Mouse (Mus musculus) MEL (cell line): ENCODE measurements around the gene Sec1. TPM values are rescaled to one million over a fixed set of nuclear protein-coding genes. Genes with fewer than 3 reads are reported as not detected.
A peak's percentile ranks its signal among the peaks of the same experiment; 100 is the strongest.

Source experiments
- DNase-seq: peaks from one replicate; pipeline ENCODE4 v3.0.0; 2011; ENCODE audit warnings: low read depth, low spot score
- H3K27ac ChIP-seq: 2 replicates; pipeline ENCODE4 v1.5.1; 2012; ENCODE audit warnings: low read depth, mild to moderate bottlenecking, control low read depth, low read length, moderate library complexity; ENCODE audit not compliant: control insufficient read depth
- H3K27me3 ChIP-seq, 2 experiments: fragments of 150-350 bp in 1 of 2; sonication (generic) in 1 of 2; 2 replicates each; pipeline ENCODE4 v1.6.1; 2012; ENCODE audit warnings: low read length in 2 of 2, mild to moderate bottlenecking in 2 of 2, improper control_type of control experiment in 1 of 2, moderate library complexity in 1 of 2; ENCODE audit not compliant: insufficient read depth in 2 of 2, control insufficient read depth in 1 of 2
- H3K36me3 ChIP-seq, 2 experiments: 2 replicates each; pipeline ENCODE4 v1.6.1; 2012 to 2014; ENCODE audit warnings: low read length in 2 of 2, improper control_type of control experiment in 1 of 2, inconsistent platforms in 1 of 2, mild to moderate bottlenecking in 1 of 2; ENCODE audit not compliant: insufficient read depth in 2 of 2, control insufficient read depth in 1 of 2
- H3K4me1 ChIP-seq, 2 experiments: fragments of 150-350 bp in 1 of 2; sonication (generic) in 1 of 2; 2 replicates each; pipeline ENCODE4 v1.6.1; 2012; ENCODE audit warnings: low read length in 2 of 2, improper control_type of control experiment in 1 of 2, mild to moderate bottlenecking in 1 of 2; ENCODE audit not compliant: insufficient read depth in 2 of 2, control insufficient read depth in 1 of 2
- H3K4me3 ChIP-seq, 2 experiments: fragments of 150-350 bp in 1 of 2; sonication (generic) in 1 of 2; 2 replicates each; pipeline ENCODE4 v1.5.1; 2012; ENCODE audit warnings: low read depth in 2 of 2, low read length in 2 of 2, mild to moderate bottlenecking in 2 of 2, moderate library complexity in 2 of 2, control low read depth in 1 of 2, improper control_type of control experiment in 1 of 2; ENCODE audit not compliant: control insufficient read depth in 1 of 2, insufficient read depth in 1 of 2
- H3K79me2 ChIP-seq: 2 replicates; pipeline ENCODE4 v1.6.1; 2012; ENCODE audit warnings: mild to moderate bottlenecking, low read length, moderate library complexity; ENCODE audit not compliant: control insufficient read depth, poor library complexity, insufficient read depth
- H3K9ac ChIP-seq: 2 replicates; pipeline ENCODE4 v1.6.1; 2012; ENCODE audit warnings: low read depth, mild to moderate bottlenecking, control low read depth, low read length, moderate library complexity; ENCODE audit not compliant: control insufficient read depth, poor library complexity, severe bottlenecking
- H3K9me3 ChIP-seq: fragments of 150-350 bp; sonication (generic); replicated peaks from 2 replicates; pipeline ENCODE4 v1.6.1; 2012; ENCODE audit warnings: mild to moderate bottlenecking, low read length, improper control_type of control experiment, moderate library complexity; ENCODE audit not compliant: insufficient read depth
- CTCF ChIP-seq, 3 experiments: IDR thresholded peaks in 2 of 3; conservative IDR thresholded peaks in 1 of 3; 2 replicates each; pipeline ENCODE4 v1.5.1; 2011 to 2012; ENCODE audit warnings: low read length in 3 of 3, low read depth in 2 of 3, mild to moderate bottlenecking in 2 of 3, improper control_type of control experiment in 1 of 3, inconsistent platforms in 1 of 3, mixed read lengths in 1 of 3, moderate library complexity in 1 of 3; ENCODE audit not compliant: control insufficient read depth in 1 of 3, insufficient read depth in 1 of 3, poor library complexity in 1 of 3, severe bottlenecking in 1 of 3
- ELF1 ChIP-seq: IDR thresholded peaks from 2 replicates; pipeline ENCODE4 v1.6.1; 2014; ENCODE audit warnings: low read depth, mild to moderate bottlenecking, inconsistent platforms, low read length, improper control_type of control experiment, moderate library complexity
- EP300 ChIP-seq, 2 experiments: IDR thresholded peaks; 2 replicates each; pipeline ENCODE4 v1.6.1; 2011; ENCODE audit warnings: improper control_type of control experiment in 2 of 2, low read length in 2 of 2, low read depth in 1 of 2, mild to moderate bottlenecking in 1 of 2
- ETS1 ChIP-seq: IDR thresholded peaks from 2 replicates; pipeline ENCODE4 v1.6.1; 2012; ENCODE audit warnings: low read depth, mild to moderate bottlenecking, inconsistent platforms, low read length, improper control_type of control experiment, moderate library complexity
- GABPA ChIP-seq: IDR thresholded peaks from 2 replicates; pipeline ENCODE4 v1.6.1; 2012; ENCODE audit warnings: low read depth, mild to moderate bottlenecking, inconsistent platforms, low read length, improper control_type of control experiment, moderate library complexity
- GATA1 ChIP-seq: IDR thresholded peaks from 2 replicates; pipeline ENCODE4 v1.6.1; 2011; ENCODE audit warnings: low read depth, low read length, improper control_type of control experiment
- HCFC1 ChIP-seq: IDR thresholded peaks from 2 replicates; pipeline ENCODE4 v1.6.1; 2012; ENCODE audit warnings: low read depth, mild to moderate bottlenecking, inconsistent platforms, low read length, improper control_type of control experiment, moderate library complexity
- JUND ChIP-seq: IDR thresholded peaks from 2 replicates; pipeline ENCODE4 v1.6.1; 2011; ENCODE audit warnings: low read depth, mild to moderate bottlenecking, improper control_type of control experiment, low read length
- MAFK ChIP-seq: IDR thresholded peaks from 2 replicates; pipeline ENCODE4 v1.6.1; 2011; ENCODE audit warnings: low read depth, mild to moderate bottlenecking, low read length, improper control_type of control experiment, borderline replicate concordance
- MEF2A ChIP-seq: IDR thresholded peaks from 2 replicates; pipeline ENCODE4 v1.6.1; 2014; ENCODE audit warnings: low read depth, mild to moderate bottlenecking, inconsistent platforms, low read length, improper control_type of control experiment; ENCODE audit not compliant: poor library complexity, insufficient replicate concordance, severe bottlenecking; ENCODE audit errors: extremely low read depth
- MXI1 ChIP-seq: IDR thresholded peaks from 2 replicates; pipeline ENCODE4 v1.6.1; 2011; ENCODE audit warnings: mild to moderate bottlenecking, low read depth, low read length, improper control_type of control experiment
- NELFE ChIP-seq: IDR thresholded peaks from 2 replicates; pipeline ENCODE4 v1.6.1; 2011; ENCODE audit warnings: low read depth, low read length, improper control_type of control experiment
- NRF1 ChIP-seq: IDR thresholded peaks from 2 replicates; pipeline ENCODE4 v1.6.1; 2014; ENCODE audit warnings: low read depth, mild to moderate bottlenecking, inconsistent platforms, low read length, improper control_type of control experiment, moderate library complexity; ENCODE audit not compliant: poor library complexity, insufficient read depth, severe bottlenecking
- POLR2A ChIP-seq, 2 experiments: IDR thresholded peaks; 2 replicates each; pipeline ENCODE4 v1.6.1; 2011 to 2012; ENCODE audit warnings: low read length in 2 of 2, mild to moderate bottlenecking in 2 of 2, control low read depth in 1 of 2, improper control_type of control experiment in 1 of 2, low read depth in 1 of 2, moderate library complexity in 1 of 2; ENCODE audit not compliant: control insufficient read depth in 1 of 2, insufficient read depth in 1 of 2, poor library complexity in 1 of 2
- RAD21 ChIP-seq: IDR thresholded peaks from 2 replicates; pipeline ENCODE4 v1.6.1; 2011; ENCODE audit warnings: mild to moderate bottlenecking, low read depth, low read length, improper control_type of control experiment
- RCOR1 ChIP-seq: IDR thresholded peaks from 2 replicates; pipeline ENCODE4 v1.6.1; 2012; ENCODE audit warnings: low read depth, mild to moderate bottlenecking, inconsistent platforms, low read length, improper control_type of control experiment
- SIN3A ChIP-seq: IDR thresholded peaks from 2 replicates; pipeline ENCODE4 v1.6.1; 2012; ENCODE audit warnings: low read length, improper control_type of control experiment, inconsistent platforms
- SMC3 ChIP-seq: IDR thresholded peaks from 2 replicates; pipeline ENCODE4 v1.6.1; 2011; ENCODE audit warnings: low read depth, low read length, improper control_type of control experiment
- TBP ChIP-seq: IDR thresholded peaks from 2 replicates; pipeline ENCODE4 v1.8.0; 2011; ENCODE audit warnings: low read depth, low read length, improper control_type of control experiment
- USF2 ChIP-seq, 2 experiments: IDR thresholded peaks; 2 replicates each; pipeline ENCODE4 v1.6.1; 2011 to 2012; ENCODE audit warnings: improper control_type of control experiment in 2 of 2, low read length in 2 of 2, borderline replicate concordance in 1 of 2, inconsistent platforms in 1 of 2, low read depth in 1 of 2, mild to moderate bottlenecking in 1 of 2; ENCODE audit not compliant: insufficient read depth in 1 of 2
- ZC3H11A ChIP-seq: IDR thresholded peaks from 2 replicates; pipeline ENCODE4 v1.6.1; 2012; ENCODE audit warnings: low read depth, mild to moderate bottlenecking, inconsistent platforms, low read length, improper control_type of control experiment
- ZNF384 ChIP-seq: IDR thresholded peaks from 2 replicates; pipeline ENCODE4 v1.6.1; 2012; ENCODE audit warnings: low read depth, mild to moderate bottlenecking, inconsistent platforms, low read length, improper control_type of control experiment
- polyA plus RNA-seq, 2 experiments: library from polyadenylated mRNA; stranded (reverse) in 1 of 2; unstranded in 1 of 2; fragments of >175 nt in 1 of 2; fragments of >200 nt in 1 of 2; gene quantifications; 2 replicates each; pipeline versions ENCODE4 v1.2.1 to v1.2.4; 2012; ENCODE audit warnings: low replicate concordance in 2 of 2, low read depth in 1 of 2; ENCODE audit not compliant: insufficient read length in 2 of 2, insufficient read depth in 1 of 2, missing spikeins in 1 of 2
- total RNA-seq: library from RNA; depleted of rRNA; stranded (reverse); fragments of 300-350 nt; gene quantifications from 2 replicates; pipeline ENCODE4 v1.2.3, GENCODE M21; 2012

Gene Sec1
- total and polyA plus RNA-seq, 3 experiments, result not detected

DNA sequence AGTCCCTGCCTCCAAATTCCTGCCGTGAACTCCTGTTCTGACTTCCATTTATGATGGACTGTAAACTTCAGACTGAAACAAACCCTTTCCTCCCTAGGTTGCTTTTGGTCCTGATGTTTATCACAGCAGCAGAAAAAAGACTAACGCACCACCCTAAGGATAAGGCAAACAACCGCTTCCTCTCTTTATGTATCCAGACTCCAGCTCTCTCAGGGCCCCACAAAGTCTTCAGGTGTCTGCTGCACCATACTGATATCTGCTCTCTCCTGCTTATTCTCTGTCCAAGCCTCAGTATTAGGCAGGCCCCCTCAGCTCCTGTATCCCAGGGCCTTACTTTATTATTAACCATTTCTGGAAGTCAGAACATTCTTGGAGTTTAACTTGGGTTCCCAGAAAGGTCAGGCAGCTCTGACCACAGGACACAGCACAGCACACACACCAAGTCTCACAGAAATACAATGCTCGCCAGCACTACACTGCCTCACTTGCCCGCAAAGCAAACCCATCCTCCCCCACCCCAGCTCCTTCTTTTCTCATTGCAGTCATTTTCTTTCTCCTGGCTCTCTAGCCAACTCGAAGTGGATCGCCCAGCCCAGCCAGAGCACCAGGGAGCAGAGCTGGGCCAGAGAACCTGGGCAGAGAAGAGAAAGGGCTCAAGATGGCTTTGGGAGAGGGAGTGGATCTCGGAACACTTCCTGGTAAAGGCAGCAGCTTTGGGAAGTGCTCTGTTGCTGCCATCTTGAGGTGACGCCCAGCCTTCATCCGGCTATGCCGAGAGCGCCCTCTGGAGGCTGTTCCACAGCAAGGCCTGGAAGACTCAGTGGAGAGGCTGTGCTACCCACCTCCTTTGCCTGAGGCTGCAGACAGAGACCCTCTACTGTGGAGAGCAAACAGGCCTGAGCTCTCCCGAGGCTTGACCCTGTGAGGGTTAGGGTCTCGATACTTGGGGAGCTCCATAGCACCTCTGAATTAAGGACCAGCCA, 11.8 kb downstream of the Sec1 start:
- Histone ChIP-seq H3K36me3 (peaks cover 0 to 17% of the 10 kb centered on the region in 2 experiments; a peak in 2 of 4 replicates), H3K79me2 (no peaks in the 10 kb centered on the region), H3K27ac (peak overlapping the region; percentile 57), H3K9ac (peak overlapping the region; percentile 72), H3K4me1 (peaks cover 13 to 20% of the 10 kb centered on the region in 2 experiments), H3K27me3 (peaks cover 0 to 2% of the 10 kb centered on the region in 2 experiments; a peak in 2 of 4 replicates), H3K4me3 (peak overlapping the region; percentile 52 to 55), H3K9me3 (no peaks in the 10 kb centered on the region)
- DNase-seq, result peak; percentile 91
- TF ChIP-seq CTCF (IDR thresholded peaks at IDR 0.05 in 2 of 3, conservative IDR thresholded peaks at IDR 0.05 in 1 of 3; ENCODE audit: control insufficient read depth in 1 of 3, insufficient read depth in 1 of 3, low read depth in 2 of 3, low read length in 3 of 3, poor library complexity in 1 of 3, severe bottlenecking in 1 of 3) (peak; percentile 93 to 100 (median 99)), ZNF384 (peak; percentile 30; the same call in 1 of the 2 replicates), USF2 (IDR thresholded peaks at IDR 0.05; ENCODE audit: borderline replicate concordance in 1 of 2, insufficient read depth in 1 of 2, low read depth in 1 of 2, low read length in 2 of 2) (no peak), NRF1 (no peak), MXI1 (0 out of 2 replicates have a peak, but pooled peaks have one; percentile 23), RAD21 (peak; percentile 81), GATA1 (0 out of 2 replicates have a peak, but pooled peaks have one; percentile 27), EP300 (IDR thresholded peaks at IDR 0.05; ENCODE audit: low read depth in 1 of 2, low read length in 2 of 2) (peak; percentile 25 to 36; a peak in 3 of 4 replicates), MAFK (no peak), TBP (peak; percentile 57; the same call in 1 of the 2 replicates), MEF2A (no peak), SMC3 (peak; percentile 87), POLR2A (IDR thresholded peaks at IDR 0.05; ENCODE audit: control insufficient read depth in 1 of 2, insufficient read depth in 1 of 2, low read depth in 1 of 2, low read length in 2 of 2, poor library complexity in 1 of 2) (peak; percentile 40 to 57; a peak in 3 of 4 replicates), HCFC1 (peak; percentile 67), NELFE (peak; percentile 41), ELF1 (peak; percentile 84), GABPA (no peak), SIN3A (peak; percentile 35; the same call in 1 of the 2 replicates), ETS1 (no peak), RCOR1 (0 out of 2 replicates have a peak, but pooled peaks have one; percentile 7), ZC3H11A (peak; percentile 82), JUND (no peak)
